Mouse (Mus musculus) kidney, postnatal 36 days (tissue): ENCODE results near the gene Tprn.

ENCODE experiments used
- DNase-seq, 2 experiments: peaks; one replicate each; pipeline ENCODE4 v3.0.0; 2021 to 2022; ENCODE audit warnings: mixed read lengths in 2 of 2

The Tprn gene

DNA sequence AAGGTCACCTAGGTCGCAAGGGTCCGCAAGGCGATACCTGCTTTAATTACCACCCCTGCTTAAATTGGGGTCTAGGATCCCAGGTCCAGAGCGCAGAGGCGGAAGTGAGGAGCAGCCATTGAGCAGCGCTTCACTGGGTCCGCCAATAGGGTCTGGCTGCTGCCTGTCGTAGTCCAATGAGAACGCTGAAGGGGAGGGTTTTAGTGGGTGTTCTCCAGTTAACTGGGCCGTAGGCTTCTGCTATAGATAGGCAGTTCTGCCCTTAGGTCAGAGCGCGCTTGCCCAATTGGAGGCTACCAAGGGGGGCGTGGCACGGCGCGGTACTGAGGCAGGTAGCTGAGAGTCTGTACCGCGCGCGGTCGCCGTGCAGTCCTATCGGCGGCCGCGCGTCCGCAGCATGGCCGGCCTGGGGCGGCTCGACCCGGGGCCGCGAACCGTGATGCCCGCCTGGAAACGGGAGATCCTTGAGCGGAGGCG is at the start of gene Tprn:
Gene Tprn (plus strand): TSS at position 328 of the 477 bp plus-strand sequence.
- peak; percentile 97 to 99 for DNase-seq

- DNase-seq, result no peak
These were observed 49.1 kb upstream of the Tprn start for GRCm38 (mm10) chr2:25213266-25213865.

DNA sequence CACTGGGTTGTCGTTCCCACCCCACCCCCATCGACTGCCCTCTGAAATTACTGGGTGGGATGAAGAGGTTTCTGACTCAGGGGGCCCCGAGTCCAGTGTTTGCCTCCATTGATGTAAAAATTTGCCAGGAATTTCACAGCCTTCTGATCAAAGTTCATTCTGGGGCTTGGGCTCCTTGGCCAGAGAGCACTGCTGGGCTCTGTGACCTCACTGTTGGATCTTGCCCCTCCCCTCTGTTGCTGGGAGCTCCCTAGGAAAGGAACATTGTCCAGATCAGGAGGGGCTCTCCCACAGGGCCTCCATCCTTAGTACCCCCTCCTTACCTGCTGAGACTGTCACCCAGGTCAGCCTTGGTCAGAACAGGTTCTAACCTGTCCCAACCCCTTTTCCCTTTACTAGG is 48.0 kb upstream of the Tprn start, which contains the start of gene Stpg3:
Gene Stpg3 (minus strand): TSS at position 194 of the 400 bp plus-strand sequence.
- DNase-seq, result peak; percentile 72 to 80

DNA sequence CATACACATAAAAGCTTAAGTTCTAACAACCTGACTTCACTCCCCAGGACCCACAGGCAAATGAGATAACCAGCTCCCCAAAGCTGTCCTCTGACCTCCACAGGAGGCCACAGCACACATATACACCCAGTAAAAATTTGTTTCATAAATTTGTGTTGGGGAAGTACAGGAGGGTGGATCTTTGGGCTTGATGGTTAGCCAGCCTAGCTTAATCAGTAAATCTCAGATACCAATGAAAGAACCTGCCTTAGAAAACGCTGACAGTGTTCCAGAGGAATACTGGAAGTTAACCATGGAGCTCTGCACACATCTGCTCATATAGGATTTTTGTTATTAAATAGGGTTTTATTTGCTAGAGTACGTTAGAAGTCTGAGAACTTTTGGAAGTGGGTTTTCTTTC is 44.8 kb upstream of the Tprn start:
- no peak for DNase-seq

DNA sequence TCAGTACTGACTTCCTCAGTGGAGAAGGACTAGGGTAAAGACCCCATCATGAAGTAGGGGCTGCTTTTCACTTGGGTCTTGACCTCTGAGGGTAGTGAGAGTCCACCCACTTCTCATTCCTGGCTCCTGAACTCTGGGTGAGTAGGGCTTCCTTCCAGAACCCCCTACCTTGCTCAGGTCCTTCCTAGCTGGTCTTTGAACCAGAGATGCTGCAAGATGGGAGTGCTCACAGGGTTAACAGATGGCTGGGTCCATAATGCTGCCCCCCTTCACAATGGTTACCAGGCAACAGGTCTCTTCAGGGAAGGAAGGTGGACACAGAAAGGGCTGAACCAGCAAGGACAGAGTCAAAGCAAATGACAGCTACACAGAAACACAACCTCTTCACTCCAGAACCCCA is 44.0 kb upstream of the Tprn start, which contains the start of gene Fam166a:
Gene Fam166a (plus strand): TSS at position 301 of the 400 bp plus-strand sequence.
- DNase-seq, result no peak

- DNase-seq, result no peak
These were observed 41.1 kb upstream of the Tprn start for GRCm38 (mm10) chr2:25221331-25221772.

DNA sequence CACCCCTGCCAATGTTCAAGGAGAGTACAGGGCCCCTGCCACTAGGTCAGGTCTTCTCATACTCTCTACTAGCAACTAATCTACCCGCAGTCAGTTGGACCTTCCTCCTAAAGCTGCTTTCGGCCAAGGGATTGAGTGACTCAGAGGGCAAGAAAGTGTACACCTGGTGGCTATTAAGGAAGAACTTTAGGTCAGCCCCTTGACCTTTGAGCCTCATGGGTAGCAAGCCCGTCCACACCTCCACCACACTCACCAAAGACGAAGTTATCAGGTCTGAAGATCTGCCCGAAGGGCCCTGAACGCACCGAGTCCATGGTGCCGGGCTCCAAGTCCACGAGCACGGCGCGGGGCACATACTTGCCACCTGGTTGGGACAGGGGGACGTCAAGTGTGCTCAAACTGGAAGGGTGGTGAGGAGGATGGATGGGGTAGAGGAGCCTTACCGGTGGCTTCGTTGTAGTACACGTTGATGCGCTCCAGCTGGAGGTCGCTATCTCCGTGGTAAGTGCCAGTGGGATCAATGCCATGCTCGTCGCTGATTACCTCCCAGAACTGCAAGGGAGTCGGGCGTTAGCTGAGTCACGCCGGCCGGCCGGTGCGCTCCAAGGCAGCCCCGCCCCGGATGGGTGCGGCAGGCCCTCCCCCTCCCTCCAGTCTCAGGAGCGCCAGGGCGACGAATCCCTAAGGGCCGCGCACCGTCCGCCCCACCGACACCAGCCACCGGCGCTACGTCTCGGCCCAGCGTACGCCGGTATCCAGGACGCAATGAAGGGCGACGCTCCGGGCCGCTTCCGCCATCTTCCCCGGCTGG is 38.5 kb upstream of the Tprn start:
- peak; percentile 89 to 90 for DNase-seq

- no peak for DNase-seq
These were observed 38.0 kb upstream of the Tprn start, which contains the start of gene Tubb4b for GRCm38 (mm10) chr2:25224492-25224765. TSS of gene Tubb4b (minus strand) at chr2:25224702.

- peak; percentile 96 to 100 for DNase-seq
These were observed 37.4 kb upstream of the Tprn start for GRCm38 (mm10) chr2:25224766-25225752.

DNA sequence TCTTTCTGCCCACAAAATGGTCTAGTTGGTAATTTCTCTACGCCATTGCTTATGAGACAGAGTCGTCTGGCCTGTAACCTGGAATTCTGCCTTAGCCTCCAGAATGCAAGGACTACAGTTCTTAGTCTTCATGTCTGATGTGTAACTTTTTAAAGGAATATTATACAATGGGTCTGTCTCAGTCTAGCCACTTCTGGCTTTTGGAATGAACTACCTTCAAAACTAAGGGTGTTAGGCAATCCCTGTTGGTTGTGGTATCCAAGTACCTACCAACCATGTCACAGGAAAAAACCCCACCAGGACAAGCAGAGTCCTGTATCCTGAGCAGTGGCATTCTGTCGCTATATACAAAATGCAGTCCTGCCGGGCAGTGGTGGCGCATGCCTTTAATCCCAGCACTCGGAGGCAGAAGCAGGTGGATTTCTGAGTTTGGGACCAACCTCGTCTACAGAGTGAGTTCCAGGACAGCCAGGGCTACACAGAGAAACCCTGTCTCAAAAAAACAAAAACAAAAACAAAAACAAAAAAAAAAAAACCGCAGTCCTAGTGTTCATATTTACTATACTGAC is 36.5 kb upstream of the Tprn start:
- no peak for DNase-seq

GRCm38 (mm10) chr2:25226864-25227263 is 35.6 kb upstream of the Tprn start:
- DNase-seq, result no peak

- DNase-seq, result no peak
These were observed 35.0 kb upstream of the Tprn start for GRCm38 (mm10) chr2:25227406-25227805.

GRCm38 (mm10) chr2:25228431-25228889 is 34.0 kb upstream of the Tprn start:
- peak; percentile 94 to 95 for DNase-seq

DNA sequence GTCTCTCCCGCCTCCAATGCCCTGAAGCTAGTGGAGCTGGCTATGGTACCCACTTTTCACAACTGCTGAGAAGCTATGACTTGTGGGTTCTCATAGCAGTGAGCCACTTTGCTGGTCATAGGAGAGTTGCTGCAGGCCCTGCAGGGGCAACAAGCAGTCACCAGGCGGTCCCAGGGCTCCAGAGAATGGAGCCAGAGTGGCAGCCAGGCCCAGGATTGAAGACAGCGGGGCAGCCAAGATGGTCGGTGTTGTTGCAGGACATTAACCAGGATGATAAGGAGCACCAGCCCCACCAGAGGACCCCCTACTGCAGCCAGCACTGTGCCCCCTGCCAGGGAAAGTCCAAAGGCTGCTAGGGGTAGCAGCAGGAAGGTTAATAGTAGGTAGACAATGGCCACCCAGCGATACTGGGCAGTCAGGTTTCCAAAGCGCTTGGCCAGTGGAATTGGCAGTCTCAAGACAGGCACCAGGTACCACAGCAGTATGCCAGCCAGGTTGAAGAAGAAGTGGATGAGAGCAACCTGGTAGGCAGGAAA is 33.4 kb upstream of the Tprn start:
- no peak for DNase-seq

- no peak for DNase-seq
These were observed 32.8 kb upstream of the Tprn start for GRCm38 (mm10) chr2:25229582-25229981.

DNA sequence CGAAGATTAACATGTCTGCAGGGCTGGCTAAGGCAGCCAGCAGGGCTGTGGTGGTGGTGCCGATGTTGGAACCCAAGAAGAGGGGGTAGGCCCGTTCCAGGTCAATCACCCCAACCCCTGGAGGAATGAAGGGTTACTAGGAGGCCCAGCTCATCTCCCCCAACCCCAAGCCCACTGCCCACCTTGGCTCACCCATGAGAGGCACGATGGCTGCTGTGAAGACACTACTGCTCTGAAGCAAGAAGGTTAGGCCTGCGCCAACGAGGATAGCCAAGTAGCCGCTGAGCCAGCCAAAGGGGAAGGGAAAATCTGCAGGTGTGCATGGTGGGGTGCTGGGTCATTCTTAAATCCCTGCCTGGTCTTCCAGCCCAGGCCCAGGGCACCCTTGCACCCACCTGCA is 31.8 kb upstream of the Tprn start:
- DNase-seq, result no peak

- no peak for DNase-seq
These were observed 31.4 kb upstream of the Tprn start for GRCm38 (mm10) chr2:25231038-25231437.

DNA sequence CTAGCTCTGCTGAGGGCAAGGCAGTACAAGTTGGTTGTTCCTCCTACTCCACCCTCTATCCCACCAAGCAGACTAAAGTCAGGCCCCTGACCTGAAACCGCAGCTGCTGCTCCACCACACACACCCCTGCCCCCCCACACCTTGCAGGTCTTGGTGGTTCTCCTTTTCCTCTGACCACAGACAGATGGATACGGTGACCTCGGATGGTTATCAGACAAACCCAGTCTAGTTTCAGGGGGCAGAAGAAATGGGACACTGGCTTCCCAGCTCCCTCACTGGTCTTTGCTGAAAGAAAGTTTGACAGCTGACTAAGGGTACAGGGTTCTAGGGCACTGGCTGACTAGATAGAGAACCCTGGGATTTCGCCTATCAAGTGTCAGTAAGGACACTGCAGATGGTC is 29.0 kb upstream of the Tprn start:
- DNase-seq, result no peak

- peak; percentile 64 to 66 for DNase-seq
These were observed 28.4 kb upstream of the Tprn start, which contains the start of gene Slc34a3 for GRCm38 (mm10) chr2:25234050-25234449. TSS of gene Slc34a3 (minus strand) at chr2:25234364.

DNA sequence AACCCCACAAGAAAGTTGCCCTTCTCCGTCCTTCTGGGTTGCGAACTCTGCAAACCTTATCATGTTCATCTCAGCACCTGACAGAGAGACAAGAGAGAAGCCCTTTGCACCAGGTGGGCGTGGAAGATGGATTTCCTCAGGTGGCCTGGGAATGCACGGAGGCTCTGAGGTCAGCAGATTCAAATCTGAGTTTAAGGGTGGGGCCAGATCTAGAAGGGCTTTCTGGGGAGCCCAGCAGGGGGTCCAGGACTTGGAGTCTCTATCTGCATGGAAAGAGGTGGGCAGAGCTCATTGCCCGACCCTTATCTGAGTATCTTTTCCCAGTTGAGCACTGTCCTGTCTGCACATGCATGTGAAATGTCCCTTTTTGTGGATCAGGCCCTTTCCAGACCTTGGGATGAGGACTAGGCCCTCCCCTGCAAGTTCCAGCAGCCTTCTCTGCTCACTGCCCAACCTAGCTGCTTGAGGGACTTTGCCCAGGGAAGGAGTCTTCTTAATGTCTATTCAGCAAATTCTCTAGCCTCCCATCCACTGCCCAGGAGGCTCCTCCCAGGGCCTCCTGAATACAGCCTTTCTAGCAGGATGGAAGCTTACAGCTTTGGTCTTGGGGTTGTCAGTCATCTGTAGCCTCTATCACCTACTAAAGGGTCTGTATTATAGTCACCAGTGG is 27.7 kb upstream of the Tprn start:
- peak; percentile 61 to 82 for DNase-seq

DNA sequence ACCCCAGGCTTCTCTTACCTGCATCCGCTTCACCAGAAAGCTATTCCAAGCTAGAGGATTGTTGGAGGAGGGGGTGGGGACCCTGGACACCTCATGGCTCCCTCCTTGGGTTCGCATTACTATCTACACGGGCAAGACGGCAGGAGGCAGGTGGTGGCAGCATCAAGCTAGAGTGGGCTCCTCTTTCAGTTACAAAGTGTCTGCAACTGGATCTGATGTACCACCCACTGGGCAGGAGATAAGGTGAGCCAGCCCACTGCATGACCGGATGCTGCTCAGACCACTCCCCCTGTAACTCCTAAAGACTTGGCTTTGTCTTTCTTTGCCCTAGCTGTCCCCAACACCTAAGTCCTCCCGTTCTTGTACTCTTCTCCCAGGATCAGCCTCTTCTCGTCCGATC is 25.8 kb upstream of the Tprn start, which contains the start of gene Rnf224:
Gene Rnf224 (minus strand): TSS at position 174 of the 400 bp plus-strand sequence.
- DNase-seq, result no peak
